Comparison of ENCODE assay signal across 8 mouse cellular contexts in genomic region chr10:69399814-69400385, GRCm38 (mm10). TPM values are rescaled to one million over a fixed set of nuclear protein-coding genes. Genes with fewer than 3 reads are reported as not detected.
DNase-seq lines count a peak whose midpoint lies in the region; ATAC-seq lines count a peak whose summit lies in the region.

No protein-coding gene starts in this region.

- H3K9me3 ChIP-seq in heart, embryonic 13.5 days: no peaks in the 10 kb centered on the region
- no peaks in the 10 kb centered on the region for H3K9me3 ChIP-seq in forebrain, embryonic 15.5 days
- no peaks in the 10 kb centered on the region for H3K9me3 ChIP-seq in limb, embryonic 10.5 days (replicated peaks)
- no peaks in the 10 kb centered on the region for H3K9me3 ChIP-seq in neural tube, embryonic 13.5 days

- peaks cover 59% of the 10 kb centered on the region for H3K27me3 ChIP-seq in heart, embryonic 13.5 days (replicated peaks)
- H3K27me3 ChIP-seq in forebrain, embryonic 15.5 days: peaks cover 38% of the 10 kb centered on the region
- H3K27me3 ChIP-seq in limb, embryonic 10.5 days (ENCODE audit: low read depth, poor library complexity, severe bottlenecking): peaks cover 73% of the 10 kb centered on the region
- peaks cover 70% of the 10 kb centered on the region for H3K27me3 ChIP-seq in neural tube, embryonic 13.5 days

- ATAC-seq in heart, embryonic 13.5 days (ENCODE audit: extremely low read depth, insufficient number of reproducible peaks, low FRiP score, low TSS enrichment): no peak
- no peak for ATAC-seq in forebrain, embryonic 15.5 days (replicated peaks)
- no peak for ATAC-seq in neural tube, embryonic 13.5 days (ENCODE audit: low read depth)

- WGBS in heart, embryonic 13.5 days: 5% methylated on average over 17 of the region's 17 CpGs
- WGBS in forebrain, embryonic 15.5 days: 3% methylated on average over 17 of the region's 17 CpGs
- 7% methylated on average over 17 of the region's 17 CpGs for WGBS in limb, embryonic 10.5 days
- 3% methylated on average over 17 of the region's 17 CpGs for WGBS in neural tube, embryonic 13.5 days

- H3K4me3 ChIP-seq in heart, embryonic 13.5 days: peak overlapping the region; percentile 78
- peak overlapping the region; percentile 59 for H3K4me3 ChIP-seq in forebrain, embryonic 15.5 days
- H3K4me3 ChIP-seq in limb, embryonic 10.5 days: peak overlapping the region; percentile 66
- H3K4me3 ChIP-seq in neural tube, embryonic 13.5 days: peak overlapping the region; percentile 63

- peaks cover 24% of the 10 kb centered on the region for H3K4me1 ChIP-seq in heart, embryonic 13.5 days
- peaks cover 27% of the 10 kb centered on the region for H3K4me1 ChIP-seq in forebrain, embryonic 15.5 days
- peaks cover 25% of the 10 kb centered on the region for H3K4me1 ChIP-seq in limb, embryonic 10.5 days
- peaks cover 28% of the 10 kb centered on the region for H3K4me1 ChIP-seq in neural tube, embryonic 13.5 days (replicated peaks)

- no peaks in the 10 kb centered on the region for H3K36me3 ChIP-seq in heart, embryonic 13.5 days
- no peaks in the 10 kb centered on the region for H3K36me3 ChIP-seq in forebrain, embryonic 15.5 days
- no peaks in the 10 kb centered on the region for H3K36me3 ChIP-seq in limb, embryonic 10.5 days
- H3K36me3 ChIP-seq in neural tube, embryonic 13.5 days: no peaks in the 10 kb centered on the region

- DNase-seq in heart, postnatal 14 days: no peak
- peak; percentile 46 for DNase-seq in limb, embryonic 10.5 days (ENCODE audit: low spot score)
- no peak for DNase-seq in layer of hippocampus, postnatal 10 days (ENCODE audit: low spot score in 2 of 2)
- no peak for DNase-seq in left cerebral cortex, adult 11 months (ENCODE audit: low spot score)
- no peak for DNase-seq in adrenal gland, adult (ENCODE audit: inconsistent age in 2 of 2, low spot score in 1 of 2)

- H3K9ac ChIP-seq in heart, embryonic 13.5 days: peak overlapping the region; percentile 80
- 0 out of 2 replicates have a peak overlapping the region, but pooled peaks have one; percentile 38 for H3K9ac ChIP-seq in forebrain, embryonic 15.5 days (replicated peaks)
- H3K9ac ChIP-seq in neural tube, embryonic 13.5 days: peak overlapping the region; percentile 17; the same call in 1 of the 2 replicates

- no peak overlapping the region for H3K27ac ChIP-seq in heart, embryonic 13.5 days (replicated peaks)
- no peak overlapping the region for H3K27ac ChIP-seq in forebrain, embryonic 15.5 days (replicated peaks)
- no peak overlapping the region for H3K27ac ChIP-seq in limb, embryonic 10.5 days
- H3K27ac ChIP-seq in neural tube, embryonic 13.5 days (replicated peaks): no peak overlapping the region

- intact Hi-C loops in heart, postnatal 14 days (cut with DNase I): no loop called here

- H3K4me2 ChIP-seq in heart, embryonic 13.5 days: peak overlapping the region; percentile 100
- peak overlapping the region; percentile 98 for H3K4me2 ChIP-seq in forebrain, embryonic 15.5 days (replicated peaks)
- H3K4me2 ChIP-seq in neural tube, embryonic 13.5 days: peak overlapping the region; percentile 97

RNA-seq across cellular contexts. Expression of gene Ank3, which starts 1.3 kb away (rescaled TPM):
- polyA plus RNA-seq in heart, embryonic 13.5 days (2015; fragmentation: Nextera tagmentation; extraction: Ambion mirVana): 30.8 and 31.1 TPM in 2 replicates
- 10 to 100 TPM; 78.4 to 78.6 TPM for total RNA-seq in heart, postnatal 14 days (2021)
- polyA plus RNA-seq in forebrain, embryonic 15.5 days (2015; fragmentation: Nextera tagmentation; extraction: Ambion mirVana): 89.2 and 91.2 TPM in 2 replicates
- 23.9 and 26.1 TPM in 2 replicates for polyA plus RNA-seq in limb, embryonic 10.5 days (2016; fragmentation: Nextera tagmentation; extraction: Ambion mirVana)
- 104 TPM in 2 replicates for polyA plus RNA-seq in neural tube, embryonic 13.5 days (2015; fragmentation: Nextera tagmentation; extraction: Ambion mirVana)
- 100 to 1,000 TPM; 457 to 507 TPM for total RNA-seq in layer of hippocampus, postnatal 10 days (2021)

RNA-seq across cellular contexts. Expression of gene Cdk1, which starts 47.2 kb away (rescaled TPM):
- 344 and 384 TPM in 2 replicates for polyA plus RNA-seq in heart, embryonic 13.5 days (2015; fragmentation: Nextera tagmentation; extraction: Ambion mirVana)
- 10 to 100 TPM; 10.4 to 16.0 TPM for total RNA-seq in heart, postnatal 14 days (2021)
- 179 and 208 TPM in 2 replicates for polyA plus RNA-seq in forebrain, embryonic 15.5 days (2015; fragmentation: Nextera tagmentation; extraction: Ambion mirVana)
- 546 and 560 TPM in 2 replicates for polyA plus RNA-seq in limb, embryonic 10.5 days (2016; fragmentation: Nextera tagmentation; extraction: Ambion mirVana)
- 91.3 and 119 TPM in 2 replicates for polyA plus RNA-seq in neural tube, embryonic 13.5 days (2015; fragmentation: Nextera tagmentation; extraction: Ambion mirVana)
- 10 to 100 TPM in 1 of 2 experiments, 1 to 10 TPM in 1; 6.4 to 12.1 TPM for total RNA-seq in layer of hippocampus, postnatal 10 days (2021)

Comparison
In these comparisons a context has a peak if more than half of its experiments do, and no peak if none do; other contexts are left out.
1. H3K9ac ChIP-seq: peak in every context shown above with its lines; median percentile 80 in heart, embryonic 13.5 days; 38 in forebrain, embryonic 15.5 days; 17 in neural tube, embryonic 13.5 days.